Mouse (Mus musculus) CH12.LX (cell line): Measurements from ENCODE around the gene Tac2. TPM values are rescaled to one million over a fixed set of nuclear protein-coding genes. Genes with fewer than 3 reads are reported as not detected.

ENCODE experiments used
- DNase-seq: peaks from one replicate; pipeline ENCODE4 v3.0.0-alpha.2; 2013; ENCODE audit errors: extremely low read depth
- H3K27ac ChIP-seq: 2 replicates; pipeline ENCODE4 v1.5.1; 2012; ENCODE audit warnings: low read depth, mild to moderate bottlenecking, control low read depth, moderate library complexity; ENCODE audit not compliant: insufficient read depth
- H3K27me3 ChIP-seq: replicated peaks from 2 replicates; pipeline ENCODE3; 2012; ENCODE audit warnings: inconsistent platforms
- H3K36me3 ChIP-seq, 2 experiments: replicated peaks in 1 of 2; 2 replicates each; pipeline versions ENCODE3 to v1.6.1; 2012; ENCODE audit warnings: inconsistent platforms in 1 of 2, low read length in 1 of 2, mild to moderate bottlenecking in 1 of 2, mixed read lengths in 1 of 2, moderate library complexity in 1 of 2; ENCODE audit not compliant: control insufficient read depth in 1 of 2, insufficient read depth in 1 of 2
- H3K4me1 ChIP-seq, 2 experiments: 2 replicates each; pipeline ENCODE4 v1.6.1; 2012; ENCODE audit warnings: inconsistent platforms in 1 of 2, moderate library complexity in 1 of 2; ENCODE audit not compliant: insufficient read depth in 2 of 2, control insufficient read depth in 1 of 2
- H3K4me2 ChIP-seq: 2 replicates; pipeline ENCODE4 v1.6.1; 2012; ENCODE audit warnings: low read depth, mild to moderate bottlenecking, control low read depth; ENCODE audit not compliant: poor library complexity, insufficient read depth, severe bottlenecking
- H3K4me3 ChIP-seq, 3 experiments: fragments of 150-350 bp in 1 of 3; sonication (generic) in 1 of 3; replicated peaks in 1 of 3; 2 replicates each; pipeline versions ENCODE3 to v1.5.1; 2011 to 2012; ENCODE audit warnings: low read depth in 2 of 3, low read length in 2 of 3, mild to moderate bottlenecking in 2 of 3, moderate library complexity in 2 of 3, control low read depth in 1 of 3, improper control_type of control experiment in 1 of 3, inconsistent platforms in 1 of 3, mixed read lengths in 1 of 3; ENCODE audit not compliant: poor library complexity in 1 of 3
- H3K79me2 ChIP-seq: replicated peaks from 2 replicates; pipeline ENCODE4 v1.6.1; 2012; ENCODE audit warnings: mild to moderate bottlenecking, moderate library complexity; ENCODE audit not compliant: control insufficient read depth, poor library complexity, insufficient read depth, severe bottlenecking; ENCODE audit errors: extremely low read depth
- H3K9ac ChIP-seq: 2 replicates; pipeline ENCODE4 v1.6.1; 2012; ENCODE audit warnings: low read depth, mild to moderate bottlenecking, control low read depth, moderate library complexity; ENCODE audit not compliant: insufficient read depth
- H3K9me3 ChIP-seq: replicated peaks from 2 replicates; pipeline ENCODE3; 2012; ENCODE audit warnings: low read length, inconsistent platforms, mixed read lengths
- GABPA ChIP-seq: IDR thresholded peaks from 2 replicates; pipeline ENCODE4 v1.6.1; 2012; ENCODE audit warnings: low read depth, low read length, improper control_type of control experiment, inconsistent platforms; ENCODE audit not compliant: insufficient replicate concordance
- IRF4 ChIP-seq: IDR thresholded peaks from 2 replicates; pipeline ENCODE4 v1.6.1; 2014; ENCODE audit warnings: low read depth, mild to moderate bottlenecking, inconsistent platforms, low read length, improper control_type of control experiment
- JUN ChIP-seq: IDR thresholded peaks from 2 replicates; pipeline ENCODE4 v1.6.1; 2011; ENCODE audit warnings: low read depth, mild to moderate bottlenecking, low read length, improper control_type of control experiment, moderate library complexity; ENCODE audit not compliant: insufficient read depth
- KAT2A ChIP-seq: IDR thresholded peaks from 2 replicates; pipeline ENCODE4 v1.6.1; 2012; ENCODE audit warnings: low read length, improper control_type of control experiment, inconsistent platforms; ENCODE audit not compliant: insufficient replicate concordance
- MXI1 ChIP-seq: IDR thresholded peaks from 2 replicates; pipeline ENCODE4 v1.6.1; 2011; ENCODE audit warnings: mild to moderate bottlenecking, low read depth, low read length, improper control_type of control experiment
- MYC ChIP-seq: IDR thresholded peaks from 2 replicates; pipeline ENCODE4 v1.6.1; 2011; ENCODE audit warnings: low read depth, mild to moderate bottlenecking, improper control_type of control experiment, low read length
- NELFE ChIP-seq: IDR thresholded peaks from 2 replicates; pipeline ENCODE4 v1.6.1; 2011; ENCODE audit warnings: low read depth, low read length, improper control_type of control experiment
- PAX5 ChIP-seq: IDR thresholded peaks from 2 replicates; pipeline ENCODE4 v1.6.1; 2012; ENCODE audit warnings: low read length, inconsistent platforms, mixed read lengths
- POLR2A ChIP-seq: IDR thresholded peaks from 2 replicates; pipeline ENCODE4 v1.6.1; 2011; ENCODE audit warnings: low read depth, mild to moderate bottlenecking, improper control_type of control experiment, low read length
- RAD21 ChIP-seq: IDR thresholded peaks from 2 replicates; pipeline ENCODE4 v1.6.1; 2011; ENCODE audit warnings: low read depth, mild to moderate bottlenecking, low read length, improper control_type of control experiment, moderate library complexity
- RCOR1 ChIP-seq: conservative IDR thresholded peaks from 2 replicates; pipeline ENCODE4 v1.6.1; 2012; ENCODE audit warnings: low read depth, mild to moderate bottlenecking, inconsistent platforms, low read length, improper control_type of control experiment
- SIN3A ChIP-seq: IDR thresholded peaks from 2 replicates; pipeline ENCODE4 v1.6.1; 2012; ENCODE audit warnings: low read length, improper control_type of control experiment, inconsistent platforms
- SMC3 ChIP-seq: IDR thresholded peaks from 2 replicates; pipeline ENCODE4 v1.6.1; 2011; ENCODE audit warnings: low read depth, low read length, improper control_type of control experiment
- TBP ChIP-seq: conservative IDR thresholded peaks from 2 replicates; pipeline ENCODE4 v1.6.1; 2011; ENCODE audit warnings: low read depth, low read length, improper control_type of control experiment
- USF2 ChIP-seq: conservative IDR thresholded peaks from 2 replicates; pipeline ENCODE4 v1.6.1; 2011; ENCODE audit warnings: low read depth, low read length, improper control_type of control experiment
- ZNF384 ChIP-seq: IDR thresholded peaks from 2 replicates; pipeline ENCODE4 v1.6.1; 2012; ENCODE audit warnings: low read depth, low read length, improper control_type of control experiment, inconsistent platforms
- dilution Hi-C: fragments of 300-500 bp; cut with MboI; formaldehyde crosslinking; loops from 2 replicates; pipeline ENCODE4 v1.14.3; 2020; ENCODE audit warnings: low sequenced_read_pairs; ENCODE audit not compliant: extremely low pct_unique_long_range_greater_than_20kb, extremely low pct_ligation_motif_present
- in situ Hi-C: fragments of 300-500 bp; cut with MboI; formaldehyde crosslinking; loops from 3 replicates; pipeline ENCODE4 v1.14.3; 2019; ENCODE audit warnings: low sequenced_read_pairs, low pct_ligation_motif_present, low pct_unique_long_range_greater_than_20kb, mixed read lengths
- polyA plus RNA-seq: library from polyadenylated mRNA; unstranded; fragments of >175 nt; gene quantifications from 2 replicates; pipeline ENCODE4 v1.2.1, GENCODE M21; 2012; ENCODE audit warnings: low read depth; ENCODE audit not compliant: insufficient read length
- total RNA-seq, 2 experiments: library from RNA; depleted of rRNA; stranded (reverse); fragments of 300-350 nt in 1 of 2; fragments of >200 nt in 1 of 2; gene quantifications; 2 replicates each; pipeline ENCODE4 v1.2.3; 2012 to 2014

Gene Tac2
- total and polyA plus RNA-seq, 3 experiments: not detected

DNA sequence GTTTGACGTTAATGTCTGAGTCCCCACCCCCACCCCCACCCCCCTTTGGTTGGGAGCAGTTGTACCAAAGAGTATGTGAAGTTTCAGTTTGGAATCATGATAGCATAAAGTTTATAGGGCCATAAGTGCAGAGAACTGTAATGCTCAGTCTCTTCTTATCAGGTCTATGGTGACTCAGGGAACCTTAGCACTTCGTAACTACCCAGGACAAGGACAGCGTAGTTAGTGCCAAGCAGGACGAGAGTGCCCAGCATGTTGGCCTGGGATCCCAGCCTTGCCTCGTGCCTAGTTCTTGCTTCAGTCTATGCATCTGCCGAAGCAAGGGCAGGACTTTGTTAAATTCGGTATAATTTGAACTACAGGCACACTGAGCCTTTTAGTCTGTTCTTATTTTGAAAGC, 28.5 kb upstream of the Tac2 start:
- H3K36me3 ChIP-seq: peaks cover 37 to 81% of the 10 kb centered on the region in 2 experiments
- no peak for TF ChIP-seq MXI1
- TF ChIP-seq ZNF384: no peak
- TF ChIP-seq POLR2A: no peak
- no peak for TF ChIP-seq USF2
- no peak for TF ChIP-seq SIN3A
- TF ChIP-seq TBP: no peak
- TF ChIP-seq RCOR1: no peak
- no peak for TF ChIP-seq MYC
- no peak for TF ChIP-seq NELFE
- no peak for TF ChIP-seq PAX5
- TF ChIP-seq RAD21: no peak
- TF ChIP-seq GABPA: no peak
- TF ChIP-seq IRF4: no peak
- TF ChIP-seq KAT2A: no peak
- no peak for TF ChIP-seq JUN
- no peaks in the 10 kb centered on the region for H3K4me1 ChIP-seq
- no peak overlapping the region for H3K4me3 ChIP-seq
- no peaks in the 10 kb centered on the region for H3K9me3 ChIP-seq
- H3K27ac ChIP-seq: no peak overlapping the region
- DNase-seq: no peak
- H3K79me2 ChIP-seq: no peaks in the 10 kb centered on the region
- H3K9ac ChIP-seq: no peak overlapping the region
- in situ Hi-C loops: loop anchor here (5.0 kb wide), 1 partner anchor 37 kb away; no protein-coding TSS in a partner anchor
- dilution Hi-C loops: no loop called here
- no peaks in the 10 kb centered on the region for H3K27me3 ChIP-seq
- H3K4me2 ChIP-seq: no peak overlapping the region

DNA sequence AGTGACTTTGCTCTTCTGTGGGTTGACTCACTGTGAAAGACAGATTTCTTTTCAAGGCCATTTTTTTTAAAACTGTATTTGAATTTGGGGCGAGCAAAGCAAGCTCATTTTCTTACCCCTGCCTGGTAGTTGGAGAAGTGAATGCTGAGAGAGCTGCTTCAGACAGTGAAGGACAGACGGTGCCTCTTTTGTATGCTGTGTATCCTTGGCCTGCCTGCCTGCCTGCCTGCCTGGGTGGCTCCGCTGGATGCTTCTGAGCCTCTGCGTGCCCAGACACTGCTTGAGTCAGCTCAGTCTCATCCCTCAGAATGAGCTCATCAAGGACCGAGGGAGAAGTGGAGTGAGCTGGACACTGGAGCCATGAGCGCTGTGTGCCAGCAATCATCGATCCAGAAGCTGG, 25.3 kb upstream of the Tac2 start:
- H3K4me1 ChIP-seq: peaks cover 0 to 2% of the 10 kb centered on the region in 2 experiments; a peak in 1 of 4 replicates
- TF ChIP-seq SMC3: no peak
- TF ChIP-seq, all 38 proteins: peak for 0
- H3K4me3 ChIP-seq: no peak overlapping the region
- no peaks in the 10 kb centered on the region for H3K27me3 ChIP-seq
- no peak overlapping the region for H3K27ac ChIP-seq
- H3K4me2 ChIP-seq: no peak overlapping the region
- H3K9me3 ChIP-seq: no peaks in the 10 kb centered on the region
- no peak overlapping the region for H3K9ac ChIP-seq
- dilution Hi-C loops: no loop called here
- in situ Hi-C loops: loop anchor here (5.0 kb wide), 1 partner anchor 33 kb away; no protein-coding TSS in a partner anchor
- peaks cover 29 to 55% of the 10 kb centered on the region in 2 experiments for H3K36me3 ChIP-seq
- no peaks in the 10 kb centered on the region for H3K79me2 ChIP-seq
- DNase-seq: no peak

- no peak overlapping the region for H3K9ac ChIP-seq
- no peak overlapping the region for H3K4me2 ChIP-seq
- H3K9me3 ChIP-seq: no peaks in the 10 kb centered on the region
- TF ChIP-seq ZNF384 (no peak), MXI1 (no peak), TBP (no peak)
- no peak for DNase-seq
- H3K4me1 ChIP-seq: peaks cover 0 to 2% of the 10 kb centered on the region in 2 experiments; a peak in 1 of 4 replicates
- H3K36me3 ChIP-seq: peaks cover 4 to 17% of the 10 kb centered on the region in 2 experiments
- H3K27ac ChIP-seq: no peak overlapping the region
- H3K27me3 ChIP-seq: no peaks in the 10 kb centered on the region
- H3K79me2 ChIP-seq: no peaks in the 10 kb centered on the region
- in situ Hi-C loops (no loop called here), dilution Hi-C loops (no loop called here)
- no peak overlapping the region for H3K4me3 ChIP-seq
Measured at GRCm38 (mm10) chr10:127703299-127703698, 21.0 kb upstream of the Tac2 start.
